Mouse (Mus musculus): ENCODE results near the gene Kyat3. TPM values are rescaled to one million over a fixed set of nuclear protein-coding genes. Genes with fewer than 3 reads are reported as not detected.
"Not testable (repeated sequence)": the region's sequence is repeated elsewhere in the genome, so short reads cannot be mapped to it uniquely, and the experiment has no call there.

Kyat3 gene
- total and polyA plus RNA-seq, 2 experiments: 58.9 to 369 TPM

DNA sequence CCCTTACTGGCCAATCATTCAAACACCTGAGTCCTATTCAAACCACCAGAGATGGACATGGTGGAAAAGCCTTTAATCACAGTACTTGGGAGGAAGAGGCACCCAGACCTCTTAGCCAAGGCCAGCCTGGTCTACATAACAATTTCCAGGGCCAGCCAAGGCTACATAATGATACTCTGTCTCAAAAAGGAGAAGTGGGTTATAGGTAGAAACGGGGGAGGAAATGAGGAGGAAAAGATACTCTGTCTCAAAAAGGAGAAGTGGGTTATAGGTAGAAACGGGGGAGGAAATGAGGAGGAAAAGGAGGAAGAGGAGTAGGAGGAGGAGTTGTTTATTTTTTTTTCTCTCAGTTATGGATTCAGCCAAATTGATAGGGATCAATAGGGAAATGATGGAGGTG lies 4.3 kb upstream of the Kyat3 start:
- WGBS: 73% methylated on average over 2 of the region's 2 CpGs
- TF ChIP-seq CTCF (IDR thresholded peaks at IDR 0.05; ENCODE audit: low read depth, low read length) (no peak), POLR2A (IDR thresholded peaks at IDR 0.05; ENCODE audit: extremely low read depth, insufficient read depth, low read length) (no peak)
- peaks cover 10% of the 10 kb centered on the region for H3K4me1 ChIP-seq (ENCODE audit: control insufficient read depth, insufficient read depth, low read length)
- no peak overlapping the region for H3K27ac ChIP-seq (replicated peaks; ENCODE audit: insufficient read depth, low read depth, low read length)
- H3K27me3 ChIP-seq (ENCODE audit: control insufficient read depth, insufficient read depth, low read length): no peaks in the 10 kb centered on the region
- no peak for DNase-seq (ENCODE audit: extremely low read depth, low read depth, low spot score)
- H3K36me3 ChIP-seq (ENCODE audit: control insufficient read depth, insufficient read depth, low read length): no peaks in the 10 kb centered on the region
- no peaks in the 10 kb centered on the region for H3K79me2 ChIP-seq (ENCODE audit: control insufficient read depth, insufficient read depth, low read length)
- H3K9ac ChIP-seq (ENCODE audit: low read depth, low read length): no peak overlapping the region
- no peak overlapping the region for H3K4me3 ChIP-seq (ENCODE audit: insufficient read depth, low read depth, low read length)

DNA sequence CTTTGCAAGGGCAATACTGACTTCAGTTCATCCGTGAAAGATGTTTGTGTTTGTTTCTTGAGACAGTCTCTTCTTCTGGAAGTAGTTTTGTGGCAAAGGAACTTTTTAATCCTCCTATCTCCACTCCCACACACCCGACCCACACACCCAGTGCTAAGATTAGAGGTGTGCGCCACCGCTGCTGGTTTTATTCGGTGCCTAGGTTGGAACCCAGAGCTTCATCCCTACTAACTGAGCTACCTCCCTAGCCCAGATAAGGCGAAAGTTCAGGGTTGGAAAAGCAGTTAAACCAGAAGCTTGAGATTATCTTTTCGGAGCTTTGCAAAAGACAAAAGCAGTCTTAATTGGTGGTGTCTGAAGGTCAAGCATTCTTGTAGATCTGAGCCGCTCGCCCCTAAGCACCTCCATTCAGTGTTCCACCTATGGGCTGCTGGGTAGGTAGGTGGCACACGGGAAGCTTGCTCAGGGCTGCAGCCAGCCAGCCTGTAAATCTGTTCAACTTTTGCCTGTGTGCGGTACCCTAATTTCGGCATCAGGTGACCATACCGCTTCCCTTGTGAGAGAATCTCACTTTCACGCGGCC lies 647 bp downstream of the Kyat3 start:
- Histone ChIP-seq H3K4me1 (ENCODE audit: control insufficient read depth, insufficient read depth, low read length) (peaks cover 17% of the 10 kb centered on the region), H3K79me2 (ENCODE audit: control insufficient read depth, insufficient read depth, low read length) (no peaks in the 10 kb centered on the region; the same call in 1 of the 2 replicates), H3K27ac (replicated peaks; ENCODE audit: insufficient read depth, low read depth, low read length) (peak overlapping the region; percentile 24; the same call in 1 of the 2 replicates), H3K4me3 (ENCODE audit: insufficient read depth, low read depth, low read length) (peak overlapping the region; percentile 56; the same call in 1 of the 2 replicates), H3K9ac (ENCODE audit: low read depth, low read length) (peak overlapping the region; percentile 49), H3K27me3 (ENCODE audit: control insufficient read depth, insufficient read depth, low read length) (no peaks in the 10 kb centered on the region), H3K36me3 (ENCODE audit: control insufficient read depth, insufficient read depth, low read length) (no peaks in the 10 kb centered on the region)
- no peak for DNase-seq (ENCODE audit: extremely low read depth, low read depth, low spot score)
- no peak for TF ChIP-seq CTCF (IDR thresholded peaks at IDR 0.05; ENCODE audit: low read depth, low read length)
- no peak for TF ChIP-seq POLR2A (IDR thresholded peaks at IDR 0.05; ENCODE audit: extremely low read depth, insufficient read depth, low read length)
- 6% methylated on average over 15 of the region's 15 CpGs for WGBS

DNA sequence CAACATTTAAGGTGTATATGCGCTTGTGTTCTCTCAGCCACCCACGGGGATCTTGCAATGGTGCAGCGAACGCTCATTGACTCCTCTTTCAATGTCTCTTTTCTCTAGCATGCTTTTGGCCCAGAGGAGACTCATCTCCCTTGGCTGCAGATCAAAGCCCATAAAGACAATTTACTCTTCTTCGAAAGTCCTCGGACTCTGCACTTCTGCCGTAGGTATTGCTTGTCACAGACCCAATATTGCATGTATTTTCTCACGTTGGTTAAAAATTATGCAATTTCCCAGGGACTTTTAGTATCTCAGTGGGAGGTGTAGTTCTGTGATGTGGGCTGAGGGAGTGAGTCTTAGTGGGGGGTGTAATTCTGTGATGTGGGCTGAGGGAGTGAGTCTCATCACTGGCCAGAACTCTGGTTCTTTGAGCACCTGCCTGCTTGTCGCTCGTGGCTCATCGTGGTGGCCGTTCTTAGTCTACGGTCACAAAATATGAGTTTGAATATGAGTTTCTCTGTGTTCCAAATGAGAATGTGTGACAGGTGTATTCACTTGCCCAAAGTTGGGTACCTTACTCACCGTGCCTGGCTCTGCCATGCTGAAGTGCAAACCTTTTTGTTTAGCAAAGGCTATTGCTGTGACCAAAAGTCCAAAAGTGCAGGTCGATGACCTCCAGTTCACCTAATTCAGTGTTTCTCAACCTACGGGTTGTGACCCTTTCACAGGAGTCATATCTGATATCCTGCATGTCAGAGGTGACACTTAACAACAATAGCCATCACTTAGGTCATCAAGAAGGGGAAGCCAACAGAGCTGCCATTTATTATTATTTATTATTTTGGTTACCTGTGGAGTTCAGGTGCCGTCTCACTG lies 6.0 kb downstream of the Kyat3 start:
- no peak overlapping the region for H3K4me3 ChIP-seq (ENCODE audit: insufficient read depth, low read depth, low read length)
- no peak overlapping the region for H3K9ac ChIP-seq (ENCODE audit: low read depth, low read length)
- H3K27ac ChIP-seq (replicated peaks; ENCODE audit: insufficient read depth, low read depth, low read length): peak overlapping the region; percentile 92
- TF ChIP-seq POLR2A (IDR thresholded peaks at IDR 0.05; ENCODE audit: extremely low read depth, insufficient read depth, low read length): no peak
- H3K79me2 ChIP-seq (ENCODE audit: control insufficient read depth, insufficient read depth, low read length): no peaks in the 10 kb centered on the region; the same call in 1 of the 2 replicates
- DNase-seq (ENCODE audit: extremely low read depth, low read depth, low spot score): peak; percentile 99
- no peaks in the 10 kb centered on the region for H3K27me3 ChIP-seq (ENCODE audit: control insufficient read depth, insufficient read depth, low read length)
- H3K4me1 ChIP-seq (ENCODE audit: control insufficient read depth, insufficient read depth, low read length): peaks cover 19% of the 10 kb centered on the region
- 26% methylated on average over 17 of the region's 17 CpGs for WGBS
- H3K36me3 ChIP-seq (ENCODE audit: control insufficient read depth, insufficient read depth, low read length): no peaks in the 10 kb centered on the region

DNA sequence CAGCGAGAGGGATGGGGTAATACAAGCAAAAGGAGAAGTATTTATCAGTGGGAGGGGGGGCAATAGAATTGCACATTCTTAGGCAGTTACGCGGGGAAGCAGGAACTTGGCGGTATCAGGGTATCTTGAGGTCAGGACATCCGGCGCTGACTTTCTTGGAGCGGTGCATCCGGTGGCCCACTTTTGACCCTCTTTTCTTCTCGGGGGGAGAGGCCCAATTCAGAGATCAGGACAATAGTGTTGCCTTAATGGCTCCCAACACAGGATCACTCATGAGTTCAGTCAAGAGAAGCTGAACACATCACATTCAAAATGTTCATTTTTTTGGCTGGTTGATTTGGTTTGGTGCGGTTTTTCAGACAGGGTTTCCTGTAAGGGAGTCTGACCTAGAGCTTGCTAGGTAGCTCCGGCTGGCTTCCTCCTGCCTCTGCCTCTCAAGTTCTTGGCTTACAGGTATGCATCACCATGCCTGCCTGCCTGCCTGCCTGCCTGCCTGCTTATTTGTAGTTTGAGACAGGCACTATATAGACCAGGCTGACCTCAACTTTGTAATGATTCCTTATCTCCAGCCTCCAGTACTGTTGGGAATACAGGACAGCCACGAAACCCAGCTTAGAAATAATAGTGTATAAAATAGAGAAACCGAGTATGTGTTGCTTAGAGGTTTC lies 7.5 kb downstream of the Kyat3 start:
- peak overlapping the region; percentile 24 for H3K27ac ChIP-seq (replicated peaks; ENCODE audit: insufficient read depth, low read depth, low read length)

DNA sequence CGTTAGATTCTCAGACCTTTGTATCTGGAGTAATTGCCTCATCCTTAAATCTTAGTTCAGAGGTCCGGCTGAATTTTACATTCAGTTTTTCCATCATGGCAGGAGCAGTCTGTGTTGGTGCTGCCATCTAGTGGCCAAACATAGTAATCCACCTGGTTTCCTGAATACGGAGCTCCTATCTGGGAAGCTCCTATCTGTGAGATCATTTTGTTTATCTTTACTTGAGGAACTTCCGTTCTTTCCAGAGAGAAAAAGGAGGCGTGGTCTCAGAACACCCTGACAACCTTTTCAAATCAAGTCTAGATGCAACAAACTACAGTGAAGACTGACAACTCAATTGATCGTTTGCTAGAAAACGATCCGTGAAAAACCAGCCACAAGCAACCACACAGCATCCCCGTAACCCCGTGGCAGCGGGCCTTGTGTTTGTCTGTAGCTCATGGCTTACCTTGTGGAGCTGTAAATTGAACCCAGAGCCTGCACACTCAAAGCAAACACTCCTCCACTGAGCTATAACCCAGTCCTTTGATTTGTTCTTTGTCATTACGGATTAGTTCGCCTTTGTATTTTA lies 8.1 kb downstream of the Kyat3 start:
- Histone ChIP-seq H3K4me1 (ENCODE audit: control insufficient read depth, insufficient read depth, low read length) (peaks cover 19% of the 10 kb centered on the region), H3K27ac (replicated peaks; ENCODE audit: insufficient read depth, low read depth, low read length) (no peak overlapping the region), H3K79me2 (ENCODE audit: control insufficient read depth, insufficient read depth, low read length) (no peaks in the 10 kb centered on the region; the same call in 1 of the 2 replicates), H3K36me3 (ENCODE audit: control insufficient read depth, insufficient read depth, low read length) (no peaks in the 10 kb centered on the region), H3K9ac (ENCODE audit: low read depth, low read length) (no peak overlapping the region), H3K27me3 (ENCODE audit: control insufficient read depth, insufficient read depth, low read length) (no peaks in the 10 kb centered on the region), H3K4me3 (ENCODE audit: insufficient read depth, low read depth, low read length) (no peak overlapping the region)
- TF ChIP-seq CTCF (IDR thresholded peaks at IDR 0.05; ENCODE audit: low read depth, low read length): peak; percentile 53; the same call in 1 of the 2 replicates
- TF ChIP-seq POLR2A (IDR thresholded peaks at IDR 0.05; ENCODE audit: extremely low read depth, insufficient read depth, low read length): no peak
- peak; percentile 74 for DNase-seq (ENCODE audit: extremely low read depth, low read depth, low spot score)
- WGBS: 34% methylated on average over 13 of the region's 13 CpGs

More for the DNA sequence above, 7.5 kb downstream of the Kyat3 start:
- not testable (repeated sequence) for H3K27me3 ChIP-seq (ENCODE audit: control insufficient read depth, insufficient read depth, low read length); H3K4me3 ChIP-seq (ENCODE audit: insufficient read depth, low read depth, low read length); H3K9ac ChIP-seq (ENCODE audit: low read depth, low read length); DNase-seq (ENCODE audit: extremely low read depth, low read depth, low spot score); H3K79me2 ChIP-seq (ENCODE audit: control insufficient read depth, insufficient read depth, low read length); H3K36me3 ChIP-seq (ENCODE audit: control insufficient read depth, insufficient read depth, low read length)
- H3K4me1 ChIP-seq (ENCODE audit: control insufficient read depth, insufficient read depth, low read length): peaks cover 19% of the 10 kb centered on the region
- 61% methylated on average over 13 of the region's 13 CpGs for WGBS
